Mouse (Mus musculus): ENCODE data around the gene Cic.

Cic gene

GRCm38 (mm10) chr7:25267301-25267750 lies at the start of gene Cic:
TSS of gene Cic (plus strand) at chr7:25267704.
- DNase-seq = peak; percentile 96

DNA sequence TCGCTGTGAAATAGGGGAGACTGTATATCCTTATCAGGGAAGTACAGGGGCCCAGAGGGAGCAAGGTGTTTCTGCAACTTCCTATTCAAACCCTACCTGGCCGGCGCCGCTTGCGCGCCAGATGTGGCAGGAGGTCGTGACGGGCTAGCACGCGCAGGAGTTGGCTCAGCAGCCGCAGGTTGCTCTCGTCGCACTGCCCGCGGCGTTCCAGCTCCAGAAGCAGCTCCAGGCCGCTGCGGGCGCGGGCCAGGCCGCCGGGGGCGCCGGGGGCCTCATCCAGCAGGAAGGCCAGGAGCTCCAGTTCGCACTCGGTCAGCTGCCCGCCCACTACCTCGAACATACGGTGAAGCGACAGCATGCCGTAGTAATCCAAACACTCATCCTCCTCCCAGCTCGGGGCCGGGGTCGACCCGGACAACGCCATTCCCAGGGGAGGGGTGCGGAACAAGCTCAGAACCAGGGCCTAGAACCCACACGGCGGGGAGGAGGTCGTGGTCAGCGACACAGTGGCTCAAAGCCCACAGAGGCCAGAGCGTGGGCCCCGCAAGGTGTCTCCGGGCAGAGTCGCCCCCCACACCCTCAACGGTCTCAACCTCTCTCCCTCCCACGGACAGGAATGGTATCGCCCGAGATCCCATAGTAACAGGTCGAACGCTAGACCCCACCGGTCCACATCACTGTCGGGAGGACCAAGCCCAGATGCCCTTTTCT lies 48.6 kb upstream of the Cic start:
- DNase-seq = peak; percentile 78

DNA sequence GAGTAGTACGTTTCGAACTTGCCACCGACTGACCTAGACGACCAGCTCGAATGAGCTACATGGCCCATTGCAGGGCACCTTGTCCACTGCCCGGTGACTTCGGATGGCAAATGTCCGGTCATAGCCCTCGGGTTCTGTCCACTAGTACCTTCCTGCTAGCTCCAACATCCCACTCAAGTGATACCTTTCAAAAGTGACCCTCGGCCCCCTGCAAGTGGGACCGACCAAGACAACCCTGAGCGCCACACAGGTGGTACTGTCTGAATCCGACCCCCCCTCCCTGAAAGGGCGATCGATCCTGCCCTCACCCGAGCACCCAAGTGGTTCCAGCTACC lies 48.1 kb upstream of the Cic start:
- DNase-seq = no peak

- DNase-seq = peak; percentile 98
These were observed 47.6 kb upstream of the Cic start for GRCm38 (mm10) chr7:25219756-25220456.

GRCm38 (mm10) chr7:25220457-25221101 lies 46.9 kb upstream of the Cic start, which contains the start of gene Dedd2:
TSS of gene Dedd2 (minus strand) at chr7:25220615.
- DNase-seq = peak; percentile 63

GRCm38 (mm10) chr7:25221102-25221883 lies 46.2 kb upstream of the Cic start, which contains the start of gene Zfp526:
TSS of gene Zfp526 (plus strand) at chr7:25221425.
- DNase-seq = peak; percentile 98

DNA sequence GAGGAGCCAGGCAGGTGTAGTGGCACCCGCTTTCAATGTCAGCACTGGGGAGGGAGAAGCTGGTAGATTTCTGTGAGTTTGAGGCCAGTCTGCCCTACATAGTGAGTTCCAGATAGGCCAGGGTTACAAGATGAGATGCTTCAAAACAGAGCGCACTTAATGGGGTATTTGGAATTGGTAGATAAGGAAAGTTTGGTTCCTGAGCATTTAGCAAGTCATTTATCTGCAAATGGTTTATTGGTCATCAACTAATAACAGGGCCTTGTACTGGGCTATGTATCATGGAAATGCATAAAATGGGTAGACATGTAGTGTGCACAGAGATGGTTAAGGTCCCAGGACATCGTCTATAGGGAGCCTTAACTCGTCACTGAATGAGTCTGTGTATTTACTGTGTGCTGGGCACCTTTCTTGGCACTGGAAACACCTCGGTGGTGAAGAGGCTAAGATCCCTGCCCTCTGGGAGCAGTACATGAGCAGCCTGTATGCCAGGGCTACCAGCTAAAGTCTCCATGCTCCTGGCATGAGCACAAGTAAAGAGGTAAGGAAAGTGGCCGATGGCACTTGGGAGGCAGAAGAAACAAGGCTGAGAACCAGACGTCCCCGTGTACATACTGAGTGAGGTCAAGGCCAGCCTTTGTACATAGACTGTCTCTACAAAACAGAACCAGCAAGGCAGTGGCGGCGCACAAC lies 45.1 kb upstream of the Cic start:
- no peak for DNase-seq

DNA sequence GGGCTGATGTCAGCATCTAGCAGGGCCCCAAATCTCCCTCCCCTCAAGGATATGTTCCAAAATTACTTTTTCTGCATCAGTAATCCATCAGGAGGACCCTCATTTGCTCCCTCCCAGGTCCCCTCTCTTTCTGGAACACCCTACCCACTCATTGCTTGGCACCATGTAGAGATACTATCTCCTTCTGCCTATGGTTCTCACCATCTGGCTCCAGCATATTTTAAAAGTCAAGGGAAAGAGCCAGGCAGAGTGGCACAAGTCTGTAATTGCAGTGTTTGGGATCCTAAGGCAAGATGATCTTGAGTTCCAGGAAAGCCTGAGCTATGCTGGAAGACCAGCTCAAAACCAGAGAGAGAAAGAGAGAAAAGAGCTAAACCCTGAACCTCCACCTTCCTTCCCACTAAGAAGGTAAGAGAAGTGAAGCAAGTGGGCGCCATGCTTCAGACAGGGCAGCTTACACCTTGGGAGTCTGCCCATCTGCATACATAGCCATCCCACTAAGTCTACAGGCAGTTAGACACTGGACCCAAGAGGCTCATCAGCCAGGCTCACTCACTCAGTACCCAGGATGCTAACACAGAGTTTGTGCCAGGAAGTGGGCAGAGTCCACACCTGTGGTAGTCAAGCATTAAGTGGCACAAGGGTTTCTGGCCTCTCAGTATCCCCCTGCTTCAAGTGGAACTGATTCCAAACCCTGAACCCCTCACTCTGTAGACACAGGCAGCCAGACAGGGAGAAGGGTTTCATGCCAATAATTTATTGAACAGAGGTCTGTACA lies 39.8 kb upstream of the Cic start:
- DNase-seq = no peak

- no peak for DNase-seq
These were observed 36.7 kb upstream of the Cic start for GRCm38 (mm10) chr7:25230690-25231285.

GRCm38 (mm10) chr7:25232101-25232648 lies 35.3 kb upstream of the Cic start:
- no peak for DNase-seq

DNA sequence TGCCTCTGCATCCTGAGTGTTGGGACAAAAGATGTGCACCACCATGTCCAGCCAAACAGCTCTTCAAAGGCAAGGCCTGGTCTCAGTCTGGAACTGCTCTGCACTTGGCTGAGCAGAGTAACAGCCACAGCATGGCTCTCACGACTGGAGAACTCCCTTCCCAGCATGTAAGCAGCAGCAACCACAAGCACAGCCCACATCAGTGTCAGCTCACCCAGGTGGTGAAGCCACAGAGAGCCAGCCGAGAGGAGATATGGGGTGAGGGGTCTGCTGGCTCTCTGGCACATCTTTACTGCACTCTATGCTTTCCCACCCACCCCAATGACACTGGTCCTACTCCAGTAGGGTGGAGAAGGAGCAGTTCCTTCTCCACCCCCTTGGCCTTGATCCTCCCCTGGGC lies 34.4 kb upstream of the Cic start:
- DNase-seq = no peak

DNA sequence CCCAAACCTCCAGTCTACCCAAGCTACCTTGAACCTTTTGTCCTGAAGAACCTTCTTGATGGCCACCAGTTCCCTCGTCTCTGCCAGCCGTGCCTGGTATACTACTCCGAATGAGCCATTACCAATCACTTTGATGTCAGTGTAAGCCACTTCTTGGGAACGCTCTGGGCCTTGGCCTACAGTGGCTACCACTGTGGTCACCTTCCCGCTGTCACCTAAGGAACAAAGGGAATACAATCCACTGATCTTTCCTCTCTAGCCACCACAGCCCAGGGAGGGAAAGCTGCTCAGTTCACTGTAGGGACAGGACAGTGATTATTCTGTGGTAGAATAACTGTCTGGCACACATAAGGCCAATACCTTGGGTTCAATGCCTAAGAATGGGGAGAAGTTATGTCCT lies 32.0 kb upstream of the Cic start:
- no peak for DNase-seq

- peak; percentile 97 for DNase-seq
These were observed 30.1 kb upstream of the Cic start, which contains the start of gene Gsk3a for GRCm38 (mm10) chr7:25237249-25238014. TSS of gene Gsk3a (minus strand) at chr7:25237851.

DNA sequence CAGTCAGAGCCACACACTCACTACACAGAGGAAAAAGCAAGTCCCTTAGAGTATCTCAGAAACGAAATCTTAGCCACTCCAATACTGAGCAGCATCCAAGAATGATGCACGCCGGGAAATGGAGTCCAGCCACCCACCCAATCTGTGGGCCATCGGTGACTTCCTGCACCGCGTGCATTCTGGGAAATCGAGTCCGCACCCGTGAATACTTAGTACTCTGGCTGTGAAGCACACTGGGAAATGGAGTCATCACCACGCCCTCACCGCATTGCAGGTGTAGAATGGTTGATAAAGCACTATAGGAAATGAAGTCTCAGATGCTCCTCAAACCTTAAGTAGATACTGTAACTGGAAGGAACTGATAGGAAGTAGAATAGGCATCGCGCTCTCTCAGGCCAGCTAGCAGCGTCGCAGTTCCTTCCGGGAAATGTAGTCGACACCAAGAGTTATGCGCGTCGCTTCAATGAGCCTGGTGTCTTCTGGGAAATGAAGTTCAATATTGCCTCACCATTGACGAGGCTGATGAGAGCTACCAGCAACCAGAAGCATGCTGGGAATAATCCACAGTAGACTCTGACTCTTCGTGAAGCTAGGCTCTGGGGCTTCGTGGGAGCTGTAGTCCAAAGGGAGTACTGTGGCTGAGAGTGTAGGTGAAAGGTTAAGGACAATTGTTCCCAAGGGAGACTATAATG lies 29.3 kb upstream of the Cic start:
- peak; percentile 93 for DNase-seq

- DNase-seq = peak; percentile 89
These were observed 28.5 kb upstream of the Cic start for GRCm38 (mm10) chr7:25238829-25239623.

DNA sequence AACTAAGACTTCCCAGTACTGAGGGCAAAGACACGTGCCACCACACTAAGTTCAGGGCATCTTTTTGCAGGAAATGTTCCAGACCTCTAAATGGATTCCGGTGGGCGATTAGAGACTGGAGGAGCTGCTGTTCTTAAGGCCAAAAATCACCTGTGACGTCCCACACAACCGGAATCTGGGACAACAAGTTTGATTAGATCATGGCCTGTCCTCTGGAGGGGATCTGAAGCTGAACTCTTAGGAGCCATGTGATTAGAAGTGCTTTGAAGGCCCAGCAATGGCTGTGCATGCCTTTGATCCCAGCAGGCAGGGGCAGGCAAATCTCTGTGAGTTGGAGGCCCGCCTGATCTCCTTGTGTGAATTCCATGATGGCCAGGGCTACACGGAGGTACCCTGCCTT lies 26.9 kb upstream of the Cic start:
- DNase-seq = no peak

DNA sequence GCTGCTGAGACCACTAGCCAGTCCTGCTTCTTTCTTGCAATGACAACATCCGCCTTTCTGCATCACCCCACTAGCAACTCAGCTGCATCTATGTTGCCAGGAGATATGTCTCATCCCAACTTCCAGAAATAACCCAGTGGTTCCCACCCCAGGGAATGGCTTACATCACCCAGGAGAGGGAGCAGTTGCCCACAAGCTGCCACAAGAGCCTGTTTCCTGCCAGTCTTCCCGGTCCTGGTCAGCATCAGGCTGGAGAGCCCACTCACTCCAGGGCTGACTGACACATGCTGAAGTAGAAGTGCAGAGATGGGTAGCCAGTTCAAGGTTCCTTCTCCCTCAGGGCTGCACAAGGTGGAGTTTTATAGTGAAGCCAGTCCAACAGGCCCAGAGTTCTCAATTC lies 26.4 kb upstream of the Cic start:
- no peak for DNase-seq

GRCm38 (mm10) chr7:25243361-25243760 lies 24.1 kb upstream of the Cic start:
- no peak for DNase-seq

Measured in liver (tissue).